Mouse (Mus musculus): ENCODE measurements around the gene Sec61a1. TPM values are rescaled to one million over a fixed set of nuclear protein-coding genes. Genes with fewer than 3 reads are reported as not detected.

Sec61a1 gene
- total and polyA plus RNA-seq, 3 experiments = 111 to 277 (median 161) TPM

DNA sequence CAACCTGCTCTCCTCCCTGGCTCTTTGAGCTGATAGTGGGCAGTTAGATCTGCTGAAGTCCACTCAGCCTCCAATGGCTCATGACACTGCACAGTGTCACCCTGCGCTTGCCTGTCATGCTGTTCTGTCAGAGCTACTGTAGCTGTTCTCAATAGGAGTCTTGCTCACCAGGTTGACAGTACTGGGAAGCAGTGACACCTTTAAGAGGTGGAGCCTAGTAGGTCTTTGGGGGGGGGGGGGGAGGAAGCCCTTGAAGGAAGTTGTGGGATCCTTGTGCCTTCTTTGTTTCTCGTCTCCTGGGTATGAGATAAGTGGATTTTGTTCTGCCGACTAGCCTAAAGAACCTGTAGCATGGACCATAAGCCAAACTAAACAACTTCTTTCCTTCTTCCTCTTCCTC is 3.9 kb upstream of the Sec61a1 start:
- TF ChIP-seq ELF1 (IDR thresholded peaks at IDR 0.05; ENCODE audit: low read depth, low read length) (peak; percentile 41; the same call in 1 of the 2 replicates), RCOR1 (IDR thresholded peaks at IDR 0.05; ENCODE audit: low read depth, low read length) (no peak), GATA1 (IDR thresholded peaks at IDR 0.05; ENCODE audit: low read depth, low read length) (0 out of 2 replicates have a peak, but pooled peaks have one; percentile 2), ZMIZ1 (IDR thresholded peaks at IDR 0.05; ENCODE audit: low read depth, low read length) (no peak), HCFC1 (IDR thresholded peaks at IDR 0.05; ENCODE audit: low read depth, low read length) (peak; percentile 69; the same call in 1 of the 2 replicates), NELFE (IDR thresholded peaks at IDR 0.05; ENCODE audit: low read depth, low read length) (peak; percentile 25; the same call in 1 of the 2 replicates), TAL1 (IDR thresholded peaks at IDR 0.05; ENCODE audit: low read length) (no peak), TBP (IDR thresholded peaks at IDR 0.05; ENCODE audit: low read depth, low read length) (no peak), MYC (IDR thresholded peaks at IDR 0.05; ENCODE audit: low read depth, low read length) (no peak), SIN3A (IDR thresholded peaks at IDR 0.05; ENCODE audit: low read length) (peak; percentile 66), MXI1 (IDR thresholded peaks at IDR 0.05; ENCODE audit: low read depth, low read length) (peak; percentile 51; the same call in 1 of the 2 replicates)
- Histone ChIP-seq H3K9ac (ENCODE audit: control insufficient read depth, low read depth, low read length, poor library complexity, severe bottlenecking) (peak overlapping the region; percentile 51), H3K36me3 (ENCODE audit: control insufficient read depth in 1 of 2, insufficient read depth in 2 of 2, low read length in 2 of 2) (peaks cover 0 to 7% of the 10 kb centered on the region in 2 experiments; a peak in 2 of 4 replicates), H3K4me1 (ENCODE audit: control insufficient read depth in 1 of 2, insufficient read depth in 2 of 2, low read length in 2 of 2) (peaks cover 3 to 10% of the 10 kb centered on the region in 2 experiments), H3K27ac (ENCODE audit: control insufficient read depth, low read depth, low read length) (no peak overlapping the region), H3K9me3 (replicated peaks; ENCODE audit: insufficient read depth, low read length) (no peaks in the 10 kb centered on the region), H3K4me3 (ENCODE audit: control insufficient read depth in 1 of 2, insufficient read depth in 1 of 2, low read depth in 2 of 2, low read length in 2 of 2) (peak overlapping the region; percentile 32 to 39; a peak in 3 of 4 replicates), H3K79me2 (ENCODE audit: control insufficient read depth, insufficient read depth, low read length, poor library complexity) (peaks cover 15% of the 10 kb centered on the region), H3K27me3 (ENCODE audit: control insufficient read depth in 1 of 2, insufficient read depth in 2 of 2, low read length in 2 of 2) (peaks cover 5 to 7% of the 10 kb centered on the region in 2 experiments)
- peak; percentile 72 for DNase-seq (ENCODE audit: low read depth, low spot score)

DNA sequence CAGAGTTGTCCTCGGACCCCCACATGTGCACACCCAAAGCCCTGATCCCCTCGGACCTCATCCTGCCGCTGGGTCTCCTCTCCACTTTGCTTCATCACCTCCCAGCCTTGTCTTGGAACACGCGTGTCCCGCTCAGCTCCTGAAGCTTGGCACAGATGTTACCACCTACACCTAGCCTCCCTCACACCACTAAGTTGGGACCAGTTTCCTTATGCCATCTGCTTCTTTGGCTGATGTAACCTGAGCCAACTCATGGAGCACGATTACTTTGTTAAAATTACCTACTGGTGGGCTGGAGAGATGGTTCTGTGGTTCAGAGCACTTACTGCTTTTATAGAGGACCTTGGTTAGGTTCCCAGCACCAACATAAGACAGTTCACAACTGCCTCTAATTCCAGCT is 3.1 kb upstream of the Sec61a1 start:
- no peak for TF ChIP-seq ZMIZ1 (IDR thresholded peaks at IDR 0.05; ENCODE audit: low read depth, low read length)
- Histone ChIP-seq H3K4me3 (ENCODE audit: control insufficient read depth in 1 of 2, insufficient read depth in 1 of 2, low read depth in 2 of 2, low read length in 2 of 2) (no peak overlapping the region), H3K27ac (ENCODE audit: control insufficient read depth, low read depth, low read length) (no peak overlapping the region), H3K9me3 (replicated peaks; ENCODE audit: insufficient read depth, low read length) (no peaks in the 10 kb centered on the region), H3K4me1 (ENCODE audit: control insufficient read depth in 1 of 2, insufficient read depth in 2 of 2, low read length in 2 of 2) (peaks cover 3 to 15% of the 10 kb centered on the region in 2 experiments), H3K79me2 (ENCODE audit: control insufficient read depth, insufficient read depth, low read length, poor library complexity) (peaks cover 22% of the 10 kb centered on the region), H3K27me3 (ENCODE audit: control insufficient read depth in 1 of 2, insufficient read depth in 2 of 2, low read length in 2 of 2) (peaks cover 1 to 5% of the 10 kb centered on the region in 2 experiments; a peak in 3 of 4 replicates), H3K9ac (ENCODE audit: control insufficient read depth, low read depth, low read length, poor library complexity, severe bottlenecking) (no peak overlapping the region; the same call in 1 of the 2 replicates), H3K36me3 (ENCODE audit: control insufficient read depth in 1 of 2, insufficient read depth in 2 of 2, low read length in 2 of 2) (peaks cover 0 to 14% of the 10 kb centered on the region in 2 experiments; a peak in 3 of 4 replicates)
- no peak for DNase-seq (ENCODE audit: low read depth, low spot score)

DNA sequence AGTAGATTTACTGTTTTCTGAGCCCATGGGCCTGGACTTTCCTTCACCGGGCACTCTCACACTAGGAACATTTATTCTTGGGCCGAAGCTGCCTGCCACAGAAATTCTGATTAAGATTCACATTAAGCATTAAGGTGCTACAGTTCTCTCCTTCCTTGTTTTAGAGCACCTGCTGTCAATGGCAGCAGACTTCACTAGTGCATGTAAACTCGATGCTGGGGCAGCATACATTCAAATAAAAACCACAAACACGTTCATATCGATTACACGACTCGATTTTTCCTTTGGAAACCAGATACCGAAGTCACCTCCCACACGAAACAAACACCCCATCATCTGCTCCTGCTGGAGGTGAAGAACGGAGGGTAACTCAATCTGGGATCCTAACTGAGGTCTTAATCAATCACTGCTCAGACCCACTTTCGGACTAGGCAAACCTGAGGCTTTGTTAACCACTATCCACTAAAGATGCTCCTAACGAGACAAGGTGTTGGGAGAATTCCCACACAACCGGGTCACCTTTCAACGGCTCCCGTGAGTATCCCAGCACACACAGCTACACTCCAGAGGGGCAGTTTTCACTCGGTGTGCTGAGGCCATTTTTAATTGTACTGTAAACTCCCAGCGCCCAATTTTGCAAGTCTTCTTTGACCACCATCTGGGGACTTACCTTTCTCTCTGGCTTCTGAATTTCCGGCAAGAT is 853 bp downstream of the Sec61a1 start:
- peak overlapping the region; percentile 92 for H3K9ac ChIP-seq (ENCODE audit: control insufficient read depth, low read depth, low read length, poor library complexity, severe bottlenecking)
- H3K4me1 ChIP-seq (ENCODE audit: control insufficient read depth in 1 of 2, insufficient read depth in 2 of 2, low read length in 2 of 2) = peaks cover 3 to 17% of the 10 kb centered on the region in 2 experiments
- no peaks in the 10 kb centered on the region for H3K27me3 ChIP-seq (ENCODE audit: control insufficient read depth in 1 of 2, insufficient read depth in 2 of 2, low read length in 2 of 2)
- TF ChIP-seq SIN3A (IDR thresholded peaks at IDR 0.05; ENCODE audit: low read length) = 0 out of 2 replicates have a peak, but pooled peaks have one; percentile 12
- no peak for TF ChIP-seq KAT2A (conservative IDR thresholded peaks at IDR 0.05; ENCODE audit: low read depth, low read length)
- no peak for TF ChIP-seq ZMIZ1 (IDR thresholded peaks at IDR 0.05; ENCODE audit: low read depth, low read length)
- TF ChIP-seq BHLHE40 (IDR thresholded peaks at IDR 0.05; ENCODE audit: borderline replicate concordance, low read depth, low read length) = no peak
- no peak for TF ChIP-seq HCFC1 (IDR thresholded peaks at IDR 0.05; ENCODE audit: low read depth, low read length)
- no peak for TF ChIP-seq NRF1 (IDR thresholded peaks at IDR 0.05; ENCODE audit: insufficient read depth, low read depth, low read length, poor library complexity, severe bottlenecking)
- no peak for TF ChIP-seq ZNF384 (IDR thresholded peaks at IDR 0.05; ENCODE audit: low read depth, low read length)
- peak; percentile 8; the same call in 1 of the 2 replicates for TF ChIP-seq RCOR1 (IDR thresholded peaks at IDR 0.05; ENCODE audit: low read depth, low read length)
- TF ChIP-seq NELFE (IDR thresholded peaks at IDR 0.05; ENCODE audit: low read depth, low read length) = no peak
- no peak for TF ChIP-seq MAZ (IDR thresholded peaks at IDR 0.05; ENCODE audit: low read depth, low read length)
- TF ChIP-seq MYB (IDR thresholded peaks at IDR 0.05; ENCODE audit: low read depth, low read length) = no peak
- no peak for TF ChIP-seq USF1 (IDR thresholded peaks at IDR 0.05; ENCODE audit: low read depth, low read length)
- no peak for TF ChIP-seq CHD1 (IDR thresholded peaks at IDR 0.05; ENCODE audit: low read depth, low read length)
- TF ChIP-seq CTCF (IDR thresholded peaks at IDR 0.05 in 2 of 3, conservative IDR thresholded peaks at IDR 0.05 in 1 of 3; ENCODE audit: control insufficient read depth in 1 of 3, insufficient read depth in 1 of 3, low read depth in 2 of 3, low read length in 3 of 3, poor library complexity in 1 of 3, severe bottlenecking in 1 of 3) = no peak
- TF ChIP-seq USF2 (IDR thresholded peaks at IDR 0.05; ENCODE audit: borderline replicate concordance in 1 of 2, insufficient read depth in 1 of 2, low read depth in 1 of 2, low read length in 2 of 2) = no peak
- H3K36me3 ChIP-seq (ENCODE audit: control insufficient read depth in 1 of 2, insufficient read depth in 2 of 2, low read length in 2 of 2) = peaks cover 8 to 17% of the 10 kb centered on the region in 2 experiments
- H3K79me2 ChIP-seq (ENCODE audit: control insufficient read depth, insufficient read depth, low read length, poor library complexity) = peaks cover 42% of the 10 kb centered on the region
- H3K4me3 ChIP-seq (ENCODE audit: control insufficient read depth in 1 of 2, insufficient read depth in 1 of 2, low read depth in 2 of 2, low read length in 2 of 2) = peak overlapping the region; percentile 91 to 99
- H3K27ac ChIP-seq (ENCODE audit: control insufficient read depth, low read depth, low read length) = peak overlapping the region; percentile 69
- DNase-seq (ENCODE audit: low read depth, low spot score) = peak; percentile 34
- H3K9me3 ChIP-seq (replicated peaks; ENCODE audit: insufficient read depth, low read length) = no peaks in the 10 kb centered on the region
